Mouse (Mus musculus) mesoderm, embryonic 11.5 days (tissue): Measurements from ENCODE around the gene Sirt4.
"Not testable (repeated sequence)": the region's sequence is repeated elsewhere in the genome, so short reads cannot be mapped to it uniquely, and the experiment has no call there.

Source experiments
- DNase-seq: peaks from one replicate; pipeline ENCODE4 v3.0.0-alpha.2; 2012; ENCODE audit warnings: low read depth, low spot score

Sirt4 gene

GRCm38 (mm10) chr5:115514896-115515587, 30.5 kb upstream of the Sirt4 start:
- no peak for DNase-seq

DNA sequence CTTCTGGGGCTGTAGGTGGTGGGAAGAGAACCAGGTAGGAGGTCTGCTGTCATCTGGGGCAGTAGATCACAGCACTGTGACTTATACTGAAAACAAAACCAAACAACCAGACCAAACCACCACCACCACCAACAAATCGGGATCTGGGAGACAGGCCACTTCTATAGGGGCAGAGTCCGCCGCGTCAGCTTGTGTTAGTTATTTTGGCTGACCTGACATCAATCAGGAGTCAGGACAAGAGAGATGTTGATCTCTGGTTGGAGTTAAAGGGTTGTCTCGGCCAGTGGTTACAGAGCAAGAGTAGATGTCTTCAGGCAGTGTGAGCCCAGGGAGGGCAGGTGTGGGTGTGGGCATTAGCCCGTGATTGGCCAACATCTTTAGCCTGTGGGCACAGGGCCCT, 29.8 kb upstream of the Sirt4 start:
- DNase-seq = no peak

DNA sequence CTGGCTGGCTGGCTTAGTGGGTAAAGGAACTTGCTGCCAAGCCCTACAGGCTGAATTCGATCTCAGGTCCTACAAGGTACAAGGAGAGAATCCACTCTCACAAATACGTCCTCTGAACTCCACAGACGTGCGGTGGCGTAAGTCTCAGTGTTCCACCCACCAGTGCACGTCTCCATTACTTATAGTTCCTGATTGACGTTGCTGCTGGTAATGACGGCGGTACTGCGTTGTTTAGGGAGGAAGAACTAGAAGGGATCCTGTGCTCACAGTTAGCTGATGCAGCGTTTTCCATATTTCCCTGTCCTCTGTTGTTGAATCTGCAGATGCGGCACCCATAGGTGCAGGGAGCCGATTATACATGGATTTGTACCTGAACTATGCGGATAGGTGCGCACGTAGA, 29.2 kb upstream of the Sirt4 start:
- no peak for DNase-seq

DNA sequence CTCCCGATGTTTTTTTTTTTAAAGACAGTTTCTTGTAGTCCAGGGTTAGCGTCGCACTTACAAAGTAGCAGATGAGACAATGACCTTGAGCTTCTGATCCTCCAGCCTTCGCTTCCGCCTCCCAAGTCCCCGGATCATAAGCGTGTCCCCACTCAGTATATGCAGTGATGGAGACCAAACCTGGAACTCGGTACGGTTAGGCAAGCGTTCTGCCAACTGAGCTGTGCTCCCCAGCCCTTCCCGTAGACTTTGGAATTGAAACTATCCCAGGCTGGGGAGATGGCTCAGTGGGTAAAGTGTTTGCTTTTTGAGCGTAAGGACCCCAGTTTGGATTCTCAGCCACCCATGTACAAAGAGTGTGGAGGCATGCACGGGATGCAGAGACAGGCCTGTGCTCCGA, 28.7 kb upstream of the Sirt4 start:
- no peak for DNase-seq

- no peak for DNase-seq
Measured at GRCm38 (mm10) chr5:115512375-115512774, 27.9 kb upstream of the Sirt4 start.

- no peak for DNase-seq
Measured at GRCm38 (mm10) chr5:115509790-115510689, 25.5 kb upstream of the Sirt4 start.

- no peak for DNase-seq
Measured at GRCm38 (mm10) chr5:115509321-115509761, 24.8 kb upstream of the Sirt4 start.

DNA sequence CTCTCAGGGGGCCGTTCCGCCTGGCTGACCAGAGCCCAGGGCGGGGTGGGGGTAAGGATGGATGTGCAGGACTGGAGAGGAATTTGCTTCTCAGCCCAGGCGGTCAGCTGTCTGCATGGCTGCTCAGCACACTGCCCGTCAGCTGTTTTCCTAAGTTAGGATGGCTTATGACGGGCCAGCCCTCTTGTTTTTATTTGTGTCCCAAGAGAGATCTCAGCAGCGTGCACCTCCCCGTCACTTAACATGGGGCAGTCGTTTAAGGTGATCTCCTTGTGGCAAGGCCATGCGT, 24.3 kb upstream of the Sirt4 start:
- DNase-seq = peak; percentile 68

DNA sequence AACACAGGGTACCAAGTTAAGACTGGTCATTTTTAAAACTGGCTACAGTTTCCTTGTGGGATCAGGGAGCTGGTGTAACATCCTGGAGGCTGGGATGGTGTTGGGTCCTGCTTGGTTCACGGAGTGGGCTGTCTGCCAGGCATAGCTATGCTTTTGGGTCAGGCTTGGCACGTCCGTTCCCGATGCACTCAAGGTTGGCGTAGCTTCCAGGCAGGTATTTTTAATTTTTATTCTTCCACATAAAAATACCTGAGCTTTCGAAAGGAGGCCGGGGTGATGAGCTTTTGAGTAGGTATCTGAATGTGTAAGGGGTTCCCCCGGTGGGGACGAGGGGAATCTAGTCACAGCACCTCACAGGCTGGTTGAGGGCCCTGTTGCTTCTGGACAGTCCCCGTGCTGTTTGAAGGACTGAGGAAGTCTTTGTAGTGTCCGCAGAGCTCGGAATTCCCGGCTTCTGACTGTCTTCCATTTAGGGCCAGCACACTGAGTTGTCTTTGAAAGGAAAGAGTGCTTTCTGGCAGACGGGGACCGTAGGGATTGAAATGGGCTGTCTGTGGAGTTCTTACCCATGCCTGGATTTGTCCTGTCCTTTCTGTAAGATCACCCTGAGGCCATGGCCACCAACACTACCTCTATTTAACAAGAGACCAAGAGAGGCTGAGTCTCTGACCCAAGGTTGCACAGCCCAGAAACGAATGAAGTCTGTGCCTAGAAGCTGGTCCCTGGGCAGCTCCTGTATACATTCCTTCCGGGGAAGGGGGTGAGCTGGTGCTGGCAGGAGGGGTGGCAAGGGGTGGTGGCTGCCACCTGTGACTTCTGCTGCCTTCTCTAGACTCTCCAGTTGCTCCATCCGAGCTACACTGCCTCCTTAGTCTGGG, 23.7 kb upstream of the Sirt4 start:
- DNase-seq = no peak

- no peak for DNase-seq
Measured at GRCm38 (mm10) chr5:115507267-115507980, 22.9 kb upstream of the Sirt4 start.

GRCm38 (mm10) chr5:115506454-115507201, 22.1 kb upstream of the Sirt4 start, which contains the start of gene Pxn:
Gene Pxn, plus strand, starts transcription at chr5:115506676.
- DNase-seq = peak; percentile 95

GRCm38 (mm10) chr5:115505617-115506016, 21.1 kb upstream of the Sirt4 start:
- DNase-seq = not testable (repeated sequence)

- DNase-seq = no peak
Measured at GRCm38 (mm10) chr5:115503035-115503434, 18.5 kb upstream of the Sirt4 start.

- DNase-seq = no peak
Measured at GRCm38 (mm10) chr5:115500383-115500935, 15.9 kb upstream of the Sirt4 start.

- DNase-seq = no peak
Measured at GRCm38 (mm10) chr5:115498307-115499240, 14.0 kb upstream of the Sirt4 start.

DNA sequence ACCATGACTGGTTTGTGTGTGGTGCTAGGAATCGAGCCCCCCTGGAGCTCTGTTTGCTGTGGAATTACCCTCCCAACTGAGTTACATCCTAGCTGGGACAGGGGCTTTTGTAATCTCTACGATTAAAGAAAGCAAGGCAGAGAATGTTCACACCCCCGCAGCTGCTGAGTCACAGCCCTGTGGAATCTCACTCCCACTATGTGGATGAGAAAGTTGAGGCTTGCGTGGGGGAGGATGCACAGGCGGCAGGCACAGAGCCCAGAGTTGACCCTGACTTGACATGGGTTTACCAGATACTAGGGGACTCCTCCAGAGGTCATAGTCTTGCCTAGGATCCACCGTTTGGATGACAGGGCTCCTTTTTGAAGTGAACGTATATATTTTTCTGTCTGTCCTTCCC, 12.5 kb upstream of the Sirt4 start:
- DNase-seq = no peak

- DNase-seq = not testable (repeated sequence)
Measured at GRCm38 (mm10) chr5:115495618-115496017, 11.1 kb upstream of the Sirt4 start.

DNA sequence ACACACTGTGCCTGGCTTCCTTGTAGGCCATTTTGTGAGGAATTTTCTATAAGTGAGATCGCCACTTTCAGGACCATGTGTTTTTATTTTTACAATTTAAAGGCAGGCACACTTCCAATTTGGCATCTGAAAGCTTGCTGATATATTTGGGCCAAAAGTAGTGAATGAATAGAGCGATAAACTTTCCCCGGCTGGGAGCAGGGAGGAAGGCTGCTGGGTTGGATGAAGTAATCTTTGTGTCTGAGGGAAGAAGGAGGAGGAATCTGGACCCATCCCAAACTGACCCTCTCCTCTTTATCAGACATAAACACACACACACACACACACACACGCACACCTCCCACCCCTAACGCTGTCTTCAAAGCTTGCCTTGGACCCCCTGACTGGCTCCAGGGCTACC, 8.9 kb upstream of the Sirt4 start:
- no peak for DNase-seq

DNA sequence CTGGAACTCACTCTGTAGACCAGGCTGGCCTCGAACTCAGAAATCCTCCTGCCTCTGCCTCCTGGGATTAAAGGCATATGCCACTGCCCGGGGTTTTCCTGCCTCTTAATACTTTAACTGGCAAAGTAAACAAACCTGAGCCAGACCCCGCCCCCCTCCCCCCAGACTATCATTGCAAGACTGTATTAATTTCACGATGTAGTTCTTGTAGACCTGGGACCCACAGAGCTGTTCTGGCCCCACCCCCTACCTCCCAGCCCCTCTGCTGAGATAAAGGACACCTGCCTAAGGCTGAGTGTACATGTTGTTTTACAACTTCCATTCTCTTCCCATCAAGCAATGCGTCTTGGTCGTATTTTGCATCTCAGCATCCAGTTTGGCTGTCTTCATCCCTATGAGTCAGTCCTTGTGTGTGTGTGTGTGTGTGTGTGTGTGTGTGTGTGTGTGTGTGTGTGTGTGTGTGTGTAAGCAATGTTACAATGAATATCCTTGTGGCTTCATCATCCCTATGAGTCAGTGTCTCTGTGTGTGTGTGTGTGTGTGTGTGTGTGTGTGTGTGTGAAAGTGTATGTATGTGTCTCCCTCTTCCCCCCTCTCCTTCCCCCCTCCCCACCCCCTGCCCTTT, 8.3 kb upstream of the Sirt4 start:
- no peak for DNase-seq
